Mouse (Mus musculus) midbrain, embryonic 16.5 days (tissue): ENCODE data around the gene 2700049A03Rik. TPM values are rescaled to one million over a fixed set of nuclear protein-coding genes. Genes with fewer than 3 reads are reported as not detected.

Experiments
- ATAC-seq: fragments of 200-750 bp; cut with Nextera tagmentation; 2 replicates; pipeline ENCODE4 v1.8.0; 2017; ENCODE audit warnings: moderate TSS enrichment
- H3K27ac ChIP-seq: fragments of 300-500 bp; sonication (generic); 2 replicates; pipeline ENCODE4 v1.5.1; 2014; ENCODE audit warnings: mild to moderate bottlenecking, low read length, mixed read lengths
- H3K27me3 ChIP-seq: fragments of 300-500 bp; sonication (generic); 2 replicates; pipeline ENCODE4 v1.6.1; 2014; ENCODE audit warnings: low read depth, low read length, mixed read lengths; ENCODE audit not compliant: control insufficient read depth, insufficient read depth
- H3K36me3 ChIP-seq: fragments of 300-500 bp; sonication (generic); 2 replicates; pipeline ENCODE4 v1.6.1; 2014; ENCODE audit warnings: mild to moderate bottlenecking, low read length, moderate library complexity, mixed read lengths; ENCODE audit not compliant: control insufficient read depth, insufficient read depth
- H3K4me1 ChIP-seq: fragments of 300-500 bp; sonication (generic); 2 replicates; pipeline ENCODE4 v1.6.1; 2014; ENCODE audit warnings: mild to moderate bottlenecking, low read length, mixed read lengths; ENCODE audit not compliant: control insufficient read depth, insufficient read depth
- H3K4me2 ChIP-seq: fragments of 300-500 bp; sonication (generic); 2 replicates; pipeline ENCODE4 v1.6.1; 2014; ENCODE audit warnings: mild to moderate bottlenecking, low read length, mixed read lengths
- H3K4me3 ChIP-seq: fragments of 300-500 bp; sonication (generic); 2 replicates; pipeline ENCODE4 v1.5.1; 2014; ENCODE audit warnings: low read depth, mild to moderate bottlenecking, low read length, moderate library complexity, mixed read lengths
- H3K9ac ChIP-seq: fragments of 300-500 bp; sonication (generic); 2 replicates; pipeline ENCODE4 v1.6.1; 2014; ENCODE audit warnings: low read depth, low read length, mixed read lengths
- H3K9me3 ChIP-seq: fragments of 300-500 bp; sonication (generic); replicated peaks from 2 replicates; pipeline ENCODE4 v1.6.1; 2014; ENCODE audit warnings: mild to moderate bottlenecking, low read length, mixed read lengths; ENCODE audit not compliant: control insufficient read depth, poor library complexity, severe bottlenecking
- WGBS: fragments of 180-500 bp; shearing (Covaris S2); extraction: QIAGEN DNeasy Blood & Tissue Kit; methylation state at CpG from one replicate; pipeline ENCODE4 v1.1.7; 2014; 5-methylcytosine and 5-hydroxymethylcytosine counted together
- polyA plus RNA-seq: library from polyadenylated mRNA; unstranded; fragments of >200 nt; fragmentation: Nextera tagmentation; extraction: Ambion mirVana; gene quantifications from 2 replicates; pipeline ENCODE4 v1.2.1, GENCODE M21; 2015

2700049A03Rik gene
- polyA plus RNA-seq, 1 experiment from 2014 or later, result 11.1 TPM

DNA sequence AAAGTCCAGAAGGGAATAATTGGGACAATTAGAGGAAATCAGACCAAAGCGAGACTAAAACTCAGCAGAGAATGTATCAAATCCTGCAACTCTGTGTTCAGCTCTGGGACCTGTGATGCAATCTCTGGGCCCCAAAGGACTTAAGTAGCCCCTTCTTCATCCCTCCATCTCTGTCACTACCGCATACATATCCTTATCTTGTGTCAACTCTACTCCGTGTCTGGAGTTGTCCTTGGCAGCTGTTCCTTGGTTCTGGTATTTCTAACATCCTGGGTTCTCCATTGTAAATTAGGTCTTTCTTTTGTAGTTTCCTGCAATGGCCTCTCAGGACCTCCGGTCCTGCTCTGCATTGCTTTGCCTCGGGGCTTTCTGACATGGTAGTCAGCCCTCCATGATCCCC is 65.1 kb downstream of the 2700049A03Rik start:
- H3K36me3 ChIP-seq, result no peaks in the 10 kb centered on the region
- ATAC-seq, result no peak
- H3K4me3 ChIP-seq, result no peak overlapping the region
- H3K27me3 ChIP-seq, result no peaks in the 10 kb centered on the region
- H3K9ac ChIP-seq, result no peak overlapping the region
- no peaks in the 10 kb centered on the region for H3K9me3 ChIP-seq
- H3K4me2 ChIP-seq, result no peak overlapping the region
- H3K27ac ChIP-seq, result no peak overlapping the region
- no peaks in the 10 kb centered on the region for H3K4me1 ChIP-seq
- 82% methylated on average over 5 of the region's 5 CpGs for WGBS

DNA sequence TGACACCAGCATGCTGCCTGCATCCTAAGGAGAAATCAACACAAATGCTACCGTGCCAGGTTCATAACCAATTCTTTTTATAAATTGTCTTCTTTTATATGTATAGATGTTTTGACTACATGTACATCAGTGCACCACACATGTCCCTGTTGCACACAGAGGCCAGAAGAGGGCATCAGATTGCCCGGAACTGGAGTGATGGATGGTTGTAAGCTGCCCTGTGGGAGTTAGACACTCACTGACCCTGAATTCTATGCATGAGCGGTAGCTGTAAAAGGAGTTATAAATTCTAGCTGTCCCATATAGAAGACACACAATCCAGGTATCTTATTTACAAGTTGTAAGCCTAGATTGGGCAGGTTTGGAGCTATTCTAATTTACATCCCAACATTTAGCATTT is 67.7 kb downstream of the 2700049A03Rik start:
- no peak overlapping the region for H3K4me2 ChIP-seq
- H3K9ac ChIP-seq, result no peak overlapping the region
- no peaks in the 10 kb centered on the region for H3K4me1 ChIP-seq
- H3K9me3 ChIP-seq, result no peaks in the 10 kb centered on the region
- no peak overlapping the region for H3K4me3 ChIP-seq
- no peak overlapping the region for H3K27ac ChIP-seq
- H3K36me3 ChIP-seq, result no peaks in the 10 kb centered on the region
- H3K27me3 ChIP-seq, result no peaks in the 10 kb centered on the region
- 84% methylated on average over 3 of the region's 3 CpGs for WGBS
- no peak for ATAC-seq

DNA sequence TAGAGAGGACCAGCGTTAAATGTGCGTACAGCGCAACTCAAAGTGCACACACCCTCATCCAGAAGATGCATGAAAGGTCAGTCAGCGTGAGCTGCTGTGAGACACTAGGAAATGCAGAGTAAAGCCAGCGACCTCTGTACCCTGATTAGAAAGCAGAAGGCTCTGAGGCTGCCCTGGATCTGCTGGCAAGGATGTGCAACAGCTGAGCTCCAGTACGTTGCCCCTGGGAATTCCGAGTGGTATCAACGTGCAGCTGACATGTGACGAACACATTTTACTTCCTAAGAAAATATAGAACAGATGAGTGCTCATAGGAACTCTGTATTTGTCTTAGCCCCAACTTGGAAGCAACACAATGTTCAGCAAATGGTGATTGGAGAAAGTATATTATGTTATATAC is 80.5 kb downstream of the 2700049A03Rik start:
- WGBS, result 77% methylated on average over 9 of the region's 9 CpGs
- Histone ChIP-seq H3K4me3 (no peak overlapping the region), H3K36me3 (0 out of 2 replicates have a peak, but pooled peaks cover under 1% of the 10 kb centered on the region), H3K4me2 (no peak overlapping the region), H3K4me1 (no peaks in the 10 kb centered on the region), H3K9me3 (no peaks in the 10 kb centered on the region), H3K27ac (no peak overlapping the region), H3K9ac (no peak overlapping the region), H3K27me3 (no peaks in the 10 kb centered on the region)
- ATAC-seq, result no peak

DNA sequence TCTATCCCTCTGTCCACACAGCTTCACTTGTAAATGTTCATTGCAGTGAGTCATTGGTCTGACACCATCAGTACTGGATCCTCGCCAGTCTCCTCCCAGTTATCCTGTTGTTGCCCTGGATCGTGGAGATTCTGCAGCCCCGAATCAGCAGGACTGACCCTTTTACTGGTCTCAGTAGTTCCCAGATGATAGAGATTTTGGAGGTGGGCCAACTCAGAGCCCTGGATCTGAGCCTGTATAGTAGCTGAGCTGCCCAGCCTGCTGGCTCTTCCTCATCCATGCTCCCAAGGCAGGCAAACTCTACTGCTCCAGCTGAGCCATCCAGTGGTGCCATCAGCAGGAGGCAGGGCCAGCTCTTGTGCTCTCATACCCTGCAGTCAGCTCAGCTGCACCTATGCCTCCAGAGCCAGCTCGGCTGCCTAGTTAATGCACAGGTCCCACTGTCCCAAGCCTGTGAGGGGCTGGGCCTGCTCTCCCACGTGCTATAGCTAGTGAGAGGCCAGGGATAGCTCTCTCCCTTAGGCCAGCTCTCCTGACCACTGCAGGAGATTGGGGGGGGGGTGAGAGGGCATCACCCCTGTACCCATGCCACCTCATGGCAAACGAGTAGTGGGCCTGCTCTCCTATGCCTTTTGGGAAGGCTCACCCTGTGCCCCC is 81.3 kb downstream of the 2700049A03Rik start:
- Histone ChIP-seq H3K4me2 (no peak overlapping the region), H3K36me3 (0 out of 2 replicates have a peak, but pooled peaks cover 2% of the 10 kb centered on the region), H3K4me3 (no peak overlapping the region), H3K27me3 (no peaks in the 10 kb centered on the region), H3K4me1 (no peaks in the 10 kb centered on the region), H3K9me3 (no peaks in the 10 kb centered on the region), H3K9ac (no peak overlapping the region), H3K27ac (no peak overlapping the region)
- 79% methylated on average over 6 of the region's 6 CpGs for WGBS
- ATAC-seq, result peak; percentile 36; the same call in 1 of the 2 replicates

DNA sequence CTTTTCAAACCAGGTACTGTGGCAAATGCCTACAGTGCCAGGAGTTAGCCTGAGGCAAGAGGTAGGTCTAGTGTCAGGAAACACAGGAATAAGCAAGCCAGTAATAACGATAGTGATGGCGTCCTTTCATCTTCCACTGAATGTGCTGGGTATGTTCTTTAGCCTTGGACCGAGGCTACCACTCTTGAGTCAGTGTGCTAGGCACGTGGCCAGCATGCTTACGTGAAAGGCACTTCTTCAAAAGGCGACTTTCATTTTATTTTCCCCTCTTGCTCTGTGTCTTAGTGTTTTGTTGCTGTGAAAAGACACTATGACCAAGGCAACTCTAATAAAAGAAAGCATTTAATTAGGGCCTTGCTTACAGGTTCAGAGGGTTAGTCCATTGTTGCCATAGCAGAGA is 86.1 kb downstream of the 2700049A03Rik start:
- Histone ChIP-seq H3K9me3 (no peaks in the 10 kb centered on the region), H3K4me3 (no peak overlapping the region), H3K4me1 (no peaks in the 10 kb centered on the region), H3K36me3 (0 out of 2 replicates have a peak, but pooled peaks cover 2% of the 10 kb centered on the region), H3K27ac (no peak overlapping the region), H3K9ac (no peak overlapping the region), H3K27me3 (no peaks in the 10 kb centered on the region), H3K4me2 (no peak overlapping the region)
- no peak for ATAC-seq
- 92% methylated on average over 6 of the region's 6 CpGs for WGBS

DNA sequence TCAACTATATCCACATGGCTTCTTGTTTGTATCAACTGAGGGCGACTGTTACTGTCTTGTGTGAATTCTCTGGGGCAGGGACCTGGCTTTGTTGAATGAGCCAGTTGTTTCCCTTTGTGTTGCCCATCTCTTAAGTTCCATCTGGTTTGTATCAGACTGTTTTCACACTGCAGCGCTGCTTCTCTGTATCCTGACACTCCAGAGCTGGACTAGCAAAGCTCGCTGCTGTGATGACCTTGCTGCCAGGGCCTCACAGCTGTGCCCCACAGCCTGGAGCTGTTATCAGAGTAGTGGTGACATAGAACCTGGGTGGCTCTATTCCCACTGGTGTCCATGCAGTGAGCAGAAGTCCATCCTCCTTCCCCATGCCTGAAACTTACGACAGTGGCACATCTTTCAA is 91.1 kb downstream of the 2700049A03Rik start:
- Histone ChIP-seq H3K36me3 (no peaks in the 10 kb centered on the region), H3K27ac (no peak overlapping the region), H3K4me3 (no peak overlapping the region), H3K27me3 (no peaks in the 10 kb centered on the region), H3K4me2 (no peak overlapping the region), H3K4me1 (no peaks in the 10 kb centered on the region), H3K9ac (no peak overlapping the region), H3K9me3 (no peaks in the 10 kb centered on the region)
- no peak for ATAC-seq
- 78% methylated on average over 4 of the region's 4 CpGs for WGBS

DNA sequence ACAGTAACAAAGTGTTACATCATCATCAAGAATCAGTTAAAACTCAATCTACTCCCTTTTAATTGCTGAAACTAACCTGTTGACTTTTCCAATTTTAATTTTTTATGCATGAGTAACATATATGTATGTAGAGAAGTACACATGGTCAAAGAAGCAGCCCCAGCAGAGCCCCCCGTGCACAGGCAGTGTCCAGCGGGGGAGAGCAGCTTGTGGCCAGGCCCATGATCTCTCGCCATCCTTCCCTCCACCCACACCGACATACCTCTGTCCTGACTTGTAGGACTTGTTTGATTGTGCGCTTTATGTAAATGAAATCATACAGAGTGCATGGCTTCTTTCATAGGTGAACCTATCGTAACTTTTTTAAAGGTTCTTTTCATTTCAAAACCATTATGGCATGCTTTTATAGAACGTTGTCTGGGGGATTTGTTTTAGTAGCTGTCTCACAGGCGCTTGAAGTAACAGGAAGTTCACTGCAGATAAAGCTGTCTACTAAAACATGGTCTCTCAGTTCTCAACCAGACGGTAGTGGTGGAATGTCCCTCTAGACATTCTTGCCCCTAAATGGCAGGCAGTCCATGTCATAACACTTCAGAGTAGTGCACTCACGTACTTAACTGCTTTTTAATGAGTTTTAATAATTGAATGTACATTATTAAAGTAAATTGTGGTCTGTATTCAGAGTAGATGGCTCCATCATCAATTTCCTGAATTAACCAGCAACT is 92.4 kb downstream of the 2700049A03Rik start:
- no peaks in the 10 kb centered on the region for H3K9me3 ChIP-seq

DNA sequence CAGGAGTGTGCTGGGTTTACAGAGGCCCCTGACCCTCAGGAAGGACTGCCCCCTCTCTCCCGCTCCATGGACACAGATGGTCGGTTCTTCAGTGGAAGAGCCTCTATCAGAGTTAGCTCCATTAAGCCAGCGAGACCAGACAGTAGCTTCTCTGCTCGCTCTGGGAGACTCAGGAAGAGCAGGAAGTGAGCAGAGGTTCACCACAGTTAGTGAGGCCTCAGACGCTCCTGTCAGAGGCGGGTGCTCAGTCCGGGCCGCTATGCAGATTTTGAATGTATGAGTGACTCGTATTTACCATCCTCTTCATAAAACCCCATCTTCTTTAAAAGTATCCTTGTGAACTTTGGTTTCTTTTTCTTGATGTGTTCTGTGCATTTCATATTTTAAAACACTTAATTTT is 94.9 kb downstream of the 2700049A03Rik start:
- H3K4me2 ChIP-seq, result no peak overlapping the region
- no peak overlapping the region for H3K27ac ChIP-seq
- no peak for ATAC-seq
- H3K4me3 ChIP-seq, result no peak overlapping the region
- H3K4me1 ChIP-seq, result no peaks in the 10 kb centered on the region
- WGBS, result 93% methylated on average over 9 of the region's 9 CpGs
- H3K9ac ChIP-seq, result no peak overlapping the region
- no peaks in the 10 kb centered on the region for H3K27me3 ChIP-seq
- H3K9me3 ChIP-seq, result no peaks in the 10 kb centered on the region
- no peaks in the 10 kb centered on the region for H3K36me3 ChIP-seq

More for the DNA sequence above, 92.4 kb downstream of the 2700049A03Rik start:
- no peak for ATAC-seq
- Histone ChIP-seq H3K4me2 (no peak overlapping the region), H3K27ac (no peak overlapping the region), H3K4me3 (no peak overlapping the region), H3K9ac (no peak overlapping the region), H3K36me3 (no peaks in the 10 kb centered on the region), H3K4me1 (no peaks in the 10 kb centered on the region), H3K27me3 (no peaks in the 10 kb centered on the region)
- WGBS, result 89% methylated on average over 10 of the region's 10 CpGs

DNA sequence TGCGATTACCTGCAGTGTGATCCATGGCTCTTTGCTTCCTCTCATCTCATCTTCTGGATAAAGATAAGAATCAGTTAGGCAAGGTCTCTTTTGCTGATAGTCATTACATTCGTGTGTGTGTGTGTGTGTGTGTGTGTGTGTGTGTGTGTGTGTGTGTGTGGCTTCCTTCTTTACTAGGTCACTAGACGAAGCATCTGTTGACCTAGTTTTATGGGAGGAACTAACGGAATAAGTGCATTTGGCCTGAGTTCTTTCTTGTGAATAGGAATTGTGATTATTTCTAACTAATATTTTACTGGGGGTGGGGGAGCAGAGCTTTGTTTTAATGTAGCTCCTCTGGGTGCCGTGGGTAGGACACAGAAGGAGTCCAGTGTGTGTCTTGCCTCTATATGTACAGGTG is 96.8 kb downstream of the 2700049A03Rik start:
- Histone ChIP-seq H3K9ac (no peak overlapping the region), H3K9me3 (no peaks in the 10 kb centered on the region), H3K36me3 (no peaks in the 10 kb centered on the region), H3K4me3 (no peak overlapping the region), H3K4me2 (no peak overlapping the region), H3K4me1 (no peaks in the 10 kb centered on the region), H3K27me3 (no peaks in the 10 kb centered on the region), H3K27ac (no peak overlapping the region)
- 87% methylated on average over 5 of the region's 5 CpGs for WGBS
- ATAC-seq, result no peak
